Mouse (Mus musculus): Measurements from ENCODE around the gene Arhgef28.

The Arhgef28 gene

GRCm38 (mm10) chr13:98015981-98016922, 190.0 kb downstream of the Arhgef28 start:
- no peak for DNase-seq (ENCODE audit: low read depth, low spot score)

- DNase-seq (ENCODE audit: low read depth, low spot score), result no peak
Observed at GRCm38 (mm10) chr13:98014892-98015291, 191.3 kb downstream of the Arhgef28 start.

GRCm38 (mm10) chr13:98013715-98014114, 192.5 kb downstream of the Arhgef28 start:
- DNase-seq (ENCODE audit: low read depth, low spot score), result no peak

- no peak for DNase-seq (ENCODE audit: low read depth, low spot score)
Observed at GRCm38 (mm10) chr13:98011931-98012341, 194.3 kb downstream of the Arhgef28 start.

GRCm38 (mm10) chr13:98009070-98009469, 197.2 kb downstream of the Arhgef28 start:
- no peak for DNase-seq (ENCODE audit: low read depth, low spot score)

GRCm38 (mm10) chr13:98008588-98008987, 197.7 kb downstream of the Arhgef28 start:
- DNase-seq (ENCODE audit: low read depth, low spot score), result no peak

- DNase-seq (ENCODE audit: low read depth, low spot score), result no peak
Observed at GRCm38 (mm10) chr13:98005611-98006218, 200.5 kb downstream of the Arhgef28 start.

GRCm38 (mm10) chr13:98004647-98005414, 201.4 kb downstream of the Arhgef28 start:
- DNase-seq (ENCODE audit: low read depth, low spot score), result no peak

- DNase-seq (ENCODE audit: low read depth, low spot score), result no peak
Observed at GRCm38 (mm10) chr13:98003690-98004089, 202.5 kb downstream of the Arhgef28 start.

- DNase-seq (ENCODE audit: low read depth, low spot score), result no peak
Observed at GRCm38 (mm10) chr13:98002598-98002997, 203.6 kb downstream of the Arhgef28 start.

GRCm38 (mm10) chr13:98002121-98002520, 204.1 kb downstream of the Arhgef28 start:
- DNase-seq (ENCODE audit: low read depth, low spot score), result no peak

- no peak for DNase-seq (ENCODE audit: low read depth, low spot score)
Observed at GRCm38 (mm10) chr13:98001719-98002118, 204.5 kb downstream of the Arhgef28 start.

- DNase-seq (ENCODE audit: low read depth, low spot score), result no peak
Observed at GRCm38 (mm10) chr13:98000841-98001240, 205.4 kb downstream of the Arhgef28 start.

GRCm38 (mm10) chr13:97999130-97999529, 207.1 kb downstream of the Arhgef28 start:
- no peak for DNase-seq (ENCODE audit: low read depth, low spot score)

GRCm38 (mm10) chr13:97998570-97998969, 207.7 kb downstream of the Arhgef28 start:
- no peak for DNase-seq (ENCODE audit: low read depth, low spot score)

- no peak for DNase-seq (ENCODE audit: low read depth, low spot score)
Observed at GRCm38 (mm10) chr13:97990939-97991338, 215.3 kb downstream of the Arhgef28 start.

GRCm38 (mm10) chr13:97988796-97989195, 217.4 kb downstream of the Arhgef28 start:
- no peak for DNase-seq (ENCODE audit: low read depth, low spot score)

GRCm38 (mm10) chr13:97986691-97987090, 219.5 kb downstream of the Arhgef28 start:
- no peak for DNase-seq (ENCODE audit: low read depth, low spot score)

GRCm38 (mm10) chr13:97977104-97977503, 229.1 kb downstream of the Arhgef28 start:
- DNase-seq (ENCODE audit: low read depth, low spot score), result no peak

- no peak for DNase-seq (ENCODE audit: low read depth, low spot score)
Observed at GRCm38 (mm10) chr13:97976642-97977041, 229.6 kb downstream of the Arhgef28 start.

- no peak for DNase-seq (ENCODE audit: low read depth, low spot score)
Observed at GRCm38 (mm10) chr13:97974532-97975194, 231.6 kb downstream of the Arhgef28 start.

Measured in CD4-positive, CD25-positive, alpha-beta regulatory T cell, adult 2 months (primary cell).